Mouse (Mus musculus) frontal cortex, postnatal 36 days (tissue): ENCODE results near the gene Hoxc5.

Experiments used
- DNase-seq, 2 experiments: peaks; one replicate each; pipeline ENCODE4 v3.0.0; 2022; ENCODE audit warnings: low spot score in 2 of 2

Gene Hoxc5

GRCm38 (mm10) chr15:102967312-102967510 is at the start of gene Hoxc5:
Gene Hoxc5 (plus strand): TSS chr15:102967443.
- DNase-seq: no peak

- DNase-seq: no peak
These were observed 49.2 kb upstream of the Hoxc5 start for GRCm38 (mm10) chr15:102917972-102918572.

GRCm38 (mm10) chr15:102918611-102919265 is 48.5 kb upstream of the Hoxc5 start:
- no peak for DNase-seq

- no peak for DNase-seq
These were observed 47.7 kb upstream of the Hoxc5 start for GRCm38 (mm10) chr15:102919336-102920180.

- no peak for DNase-seq
These were observed 46.6 kb upstream of the Hoxc5 start for GRCm38 (mm10) chr15:102920619-102921018.

GRCm38 (mm10) chr15:102921053-102922011 is 45.9 kb upstream of the Hoxc5 start, which contains the start of gene Hoxc13:
Gene Hoxc13 (plus strand): TSS chr15:102921103.
- DNase-seq: no peak

- no peak for DNase-seq
These were observed 45.3 kb upstream of the Hoxc5 start for GRCm38 (mm10) chr15:102922012-102922362.

GRCm38 (mm10) chr15:102922636-102923500 is 44.4 kb upstream of the Hoxc5 start:
- no peak for DNase-seq

- no peak for DNase-seq
These were observed 40.1 kb upstream of the Hoxc5 start for GRCm38 (mm10) chr15:102927032-102927645.

- DNase-seq: no peak
These were observed 35.4 kb upstream of the Hoxc5 start for GRCm38 (mm10) chr15:102931706-102932358.

- no peak for DNase-seq
These were observed 32.8 kb upstream of the Hoxc5 start for GRCm38 (mm10) chr15:102934438-102934837.

- DNase-seq: no peak
These were observed 32.3 kb upstream of the Hoxc5 start for GRCm38 (mm10) chr15:102934897-102935296.

GRCm38 (mm10) chr15:102936279-102936972 is 30.8 kb upstream of the Hoxc5 start, which contains the start of gene Hoxc12:
Gene Hoxc12 (plus strand): TSS chr15:102936757.
- DNase-seq: no peak

- no peak for DNase-seq
These were observed 30.1 kb upstream of the Hoxc5 start for GRCm38 (mm10) chr15:102937036-102937666.

- DNase-seq: no peak
These were observed 27.7 kb upstream of the Hoxc5 start for GRCm38 (mm10) chr15:102939256-102940155.

- no peak for DNase-seq
These were observed 24.3 kb upstream of the Hoxc5 start for GRCm38 (mm10) chr15:102942739-102943467.

GRCm38 (mm10) chr15:102943468-102943813 is 23.8 kb upstream of the Hoxc5 start:
- DNase-seq: no peak
